Mouse (Mus musculus): ENCODE measurements at regions not wholly inside any gene's neighbourhood (a gene's known extent, or its start where the extent isn't known, plus 50 kb on each side); places are given as distances from the start of the nearest gene placed in this dataset.

DNA sequence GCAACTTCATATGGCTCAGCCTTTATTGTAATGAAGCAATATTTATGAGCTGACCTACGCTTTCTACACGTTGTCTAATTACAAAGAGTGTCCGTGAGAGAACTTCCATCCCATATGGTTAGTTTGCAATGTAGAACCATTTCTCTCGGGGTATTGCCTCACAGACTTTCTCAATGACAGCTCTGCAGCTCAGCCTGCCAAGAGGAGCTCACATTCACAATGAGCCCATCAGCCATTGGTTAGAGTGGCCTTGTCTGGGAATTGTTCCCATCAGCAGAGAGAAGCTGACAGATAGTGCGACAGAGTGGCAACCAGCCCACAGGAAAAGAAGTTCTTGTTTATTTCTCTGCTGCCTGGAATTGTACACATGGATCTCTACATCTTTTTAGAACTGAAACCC, 409.7 kb downstream of the Zfp704 start:
- DNase-seq = no peak

DNA sequence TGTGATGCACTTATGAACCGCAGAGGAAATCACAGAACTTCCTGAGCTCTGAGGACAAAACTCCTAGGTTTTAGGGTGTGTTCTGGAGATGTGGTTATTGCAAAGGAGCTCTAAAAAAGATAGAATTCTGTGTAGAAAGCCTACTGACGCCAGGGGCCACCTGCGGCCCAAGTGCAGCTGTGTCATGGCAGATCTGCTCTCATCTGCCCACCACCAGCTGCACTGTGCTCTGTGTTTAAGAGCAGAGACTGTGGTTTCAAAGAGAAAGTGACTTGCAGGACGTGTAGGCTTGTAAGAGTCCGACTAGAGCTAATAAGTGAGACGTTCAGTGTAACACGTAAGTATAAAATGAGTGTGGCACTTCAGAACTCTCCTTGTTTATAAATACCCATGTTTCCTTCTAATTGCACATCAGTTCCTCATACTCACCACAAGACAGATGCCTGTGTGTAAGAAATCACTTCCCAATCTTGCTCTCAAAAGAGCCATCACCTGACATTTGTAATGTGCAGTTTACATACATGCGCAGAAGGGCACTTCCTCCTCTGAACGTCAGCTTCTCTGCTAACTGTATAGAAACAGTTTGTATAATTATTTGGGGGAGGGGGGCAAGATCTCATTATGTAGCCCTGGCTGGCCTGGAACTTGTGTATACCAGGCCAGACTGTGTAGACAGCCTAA, 411.1 kb downstream of the Zfp704 start:
- no peak for DNase-seq

DNA sequence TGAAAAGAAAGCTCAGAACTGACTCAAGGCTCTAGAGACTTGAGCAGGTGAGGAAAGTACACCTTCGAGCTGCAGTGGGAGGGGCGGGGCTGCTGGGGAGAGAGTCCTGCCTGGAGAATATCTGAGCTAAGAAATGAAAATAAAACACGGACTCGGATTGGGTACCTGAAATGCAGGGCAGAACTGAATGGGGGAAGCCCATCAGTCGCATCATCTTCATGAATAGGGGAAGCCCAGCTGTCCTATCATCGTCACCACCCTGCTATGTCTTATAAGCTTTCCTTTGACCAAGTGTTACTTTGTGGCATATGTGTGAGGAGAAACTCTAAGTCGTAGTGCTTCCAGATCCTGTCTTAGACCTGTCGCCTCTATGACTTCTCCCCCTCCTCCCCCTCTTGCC, 414.1 kb downstream of the Zfp704 start:
- DNase-seq = no peak

DNA sequence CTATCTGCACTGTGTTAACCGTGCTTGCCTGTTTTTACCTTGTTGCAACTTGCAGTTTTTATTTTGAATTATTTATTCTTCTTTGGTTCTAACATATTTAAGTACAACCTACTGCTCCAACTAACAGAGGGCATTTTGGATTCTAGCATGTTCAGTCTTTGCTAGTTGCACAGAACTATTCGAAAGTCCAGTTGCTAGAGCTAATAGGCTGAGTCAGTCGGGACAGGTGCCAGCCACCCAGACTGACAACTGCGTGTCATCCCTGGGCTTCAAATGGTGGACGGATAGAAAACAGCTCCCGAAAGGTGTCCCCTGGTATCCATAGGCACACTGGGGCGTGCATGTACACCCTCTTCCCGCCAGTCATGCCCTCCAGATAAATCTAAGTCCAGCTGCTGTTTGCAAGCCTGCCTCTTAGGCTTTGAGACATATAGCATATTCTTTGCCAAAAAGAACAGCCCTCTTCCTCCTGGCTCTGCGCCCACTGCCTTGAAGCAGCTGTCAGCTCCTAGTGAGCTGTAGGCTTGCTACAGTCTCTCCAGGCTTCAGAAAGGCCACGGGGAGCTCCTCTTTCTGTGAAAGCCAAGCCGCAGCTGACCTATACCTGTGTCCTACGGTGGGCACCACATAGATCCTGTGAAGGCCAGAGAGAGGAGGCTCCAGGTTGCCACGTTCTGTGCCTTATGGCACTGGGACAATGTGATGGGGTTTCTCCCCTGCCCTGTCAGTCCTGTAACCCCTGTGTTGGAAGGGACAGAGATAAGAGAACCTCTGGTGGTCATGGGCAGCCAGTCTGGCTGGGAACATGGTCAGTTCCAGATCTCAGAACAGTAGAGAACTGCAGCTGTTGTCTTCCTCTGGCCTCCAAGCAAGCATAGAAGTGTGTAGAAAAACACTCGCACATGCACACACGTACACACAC, 420.3 kb downstream of the Zfp704 start:
- DNase-seq = no peak

DNA sequence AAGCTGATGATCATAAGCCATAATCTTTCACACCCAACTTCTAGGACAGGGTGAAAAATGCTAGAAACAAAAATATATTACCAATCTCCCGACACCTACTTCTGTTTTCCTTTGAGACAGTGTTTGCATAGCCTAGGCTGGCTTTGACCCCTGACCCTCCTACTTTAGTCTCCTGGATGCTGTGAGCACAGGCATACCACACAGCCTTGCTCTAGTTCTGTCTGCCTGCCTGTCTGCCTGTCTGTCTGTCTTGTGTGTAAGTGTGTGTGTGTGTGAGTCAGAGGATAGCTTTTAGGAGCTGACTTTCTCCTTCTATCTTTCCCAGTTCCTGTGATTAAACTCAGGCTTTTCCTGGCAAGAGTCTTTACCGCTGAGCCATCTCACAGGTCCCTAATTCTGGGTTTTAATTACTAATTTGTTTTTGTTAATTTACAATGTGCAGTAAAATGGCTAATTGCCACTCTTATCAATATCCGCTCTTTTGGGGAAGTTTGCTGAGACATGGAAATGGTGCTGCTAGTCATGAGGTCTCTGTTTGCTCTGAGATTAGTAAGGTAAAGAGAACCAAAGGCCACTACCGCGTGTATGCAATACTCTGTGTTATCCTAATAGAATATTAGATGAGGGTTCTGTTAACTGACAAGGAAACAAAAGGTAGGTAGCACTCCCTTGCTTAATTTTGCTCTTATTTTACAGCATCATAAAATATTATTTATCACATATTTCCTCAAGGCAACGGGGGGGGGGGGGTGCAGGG, 423.3 kb downstream of the Zfp704 start:
- DNase-seq = no peak

DNA sequence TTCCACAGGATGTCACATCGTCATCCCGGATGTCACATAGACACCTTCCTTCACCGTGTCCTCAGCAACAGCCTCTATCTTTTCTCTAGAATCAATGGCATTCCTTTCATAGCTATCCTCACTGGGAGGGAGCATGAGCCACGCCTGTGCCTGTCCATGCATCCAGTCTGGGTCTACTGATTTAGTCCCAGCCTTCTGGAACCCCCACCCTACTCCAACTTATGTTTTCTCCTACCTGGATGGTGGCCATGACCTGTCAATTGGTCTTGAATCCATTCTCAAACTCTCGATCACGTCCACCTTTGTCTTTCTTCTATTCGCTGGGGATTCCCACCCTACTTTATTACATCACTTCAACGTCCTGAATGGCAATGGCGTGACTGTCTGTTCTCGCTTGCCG, 428.3 kb downstream of the Zfp704 start:
- no peak for DNase-seq

DNA sequence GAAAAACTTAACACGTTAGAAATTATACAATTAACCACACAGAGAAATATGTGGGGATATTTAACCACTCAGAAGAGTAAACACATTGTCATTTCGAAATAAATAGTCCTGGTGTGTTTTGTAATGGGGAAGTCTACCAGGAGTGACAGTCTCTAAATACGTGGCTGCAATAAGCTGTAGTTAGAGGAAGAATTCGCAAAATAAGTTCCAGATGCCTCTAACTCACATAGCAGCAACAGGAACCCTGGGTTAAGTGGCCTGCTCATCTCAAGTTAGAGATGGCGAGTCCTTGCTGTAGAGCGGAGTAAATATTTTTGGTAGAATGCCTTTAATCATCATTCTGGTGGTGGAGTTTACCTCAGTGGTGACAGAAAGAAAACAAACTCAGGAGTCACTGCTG, 430.2 kb downstream of the Zfp704 start:
- DNase-seq = no peak

DNA sequence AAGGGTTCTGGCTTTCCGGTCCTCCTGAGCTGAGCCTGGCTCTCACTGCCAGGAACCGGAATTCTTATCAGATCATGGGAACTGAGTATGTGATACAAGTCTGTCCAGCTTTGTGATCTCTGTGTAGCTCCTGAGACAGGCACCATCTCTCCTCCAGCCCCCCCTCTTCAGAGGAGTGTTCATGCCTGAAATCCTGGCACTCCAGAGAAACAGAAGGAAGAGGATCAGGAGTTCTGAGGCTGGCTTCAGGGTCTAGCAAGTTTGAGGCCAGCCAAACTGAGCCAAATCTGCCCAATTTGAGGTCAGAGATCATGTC, 435.4 kb downstream of the Zfp704 start:
- no peak for DNase-seq

DNA sequence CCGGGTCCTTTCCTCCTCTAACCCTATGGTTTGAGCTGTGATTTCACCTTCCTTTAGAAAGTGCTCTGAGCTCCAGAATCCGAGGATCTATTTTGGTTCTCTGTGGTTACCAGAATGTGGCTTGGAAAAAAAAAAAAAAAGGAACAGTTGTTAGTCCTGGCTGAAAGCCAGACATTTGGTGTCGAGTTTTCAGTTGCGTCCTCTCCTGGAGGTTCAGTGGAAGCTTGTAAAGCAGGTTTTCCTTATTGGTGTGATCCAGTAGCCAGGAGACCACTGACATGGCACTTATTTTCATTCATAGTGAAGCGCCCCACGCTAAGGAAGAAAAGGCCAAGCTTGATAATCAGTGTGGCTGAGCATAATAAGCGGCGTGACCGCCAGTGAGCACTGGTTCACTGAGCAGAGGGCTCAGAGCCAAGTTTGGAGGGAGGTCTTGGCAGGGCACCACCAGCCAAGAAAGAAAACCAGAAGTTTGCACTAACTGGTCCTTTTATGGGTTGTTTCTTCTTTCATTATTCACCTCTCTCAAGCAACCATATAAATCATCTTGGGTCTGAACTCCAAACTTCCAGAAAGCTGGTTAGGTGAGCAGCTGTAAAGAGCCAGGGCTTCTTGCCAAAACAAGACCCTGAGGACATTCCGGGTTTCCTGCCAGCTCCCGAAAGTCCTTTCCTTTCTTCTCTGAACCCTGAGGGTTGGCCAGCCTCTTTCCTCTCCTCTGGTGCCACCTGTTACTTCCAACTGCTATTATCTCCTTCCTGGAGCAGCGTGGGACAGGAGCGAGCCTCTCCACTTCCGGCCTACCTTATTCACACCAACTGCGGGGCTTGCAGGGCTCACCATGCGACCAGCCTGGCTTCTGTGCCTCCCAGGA, 436.0 kb downstream of the Zfp704 start:
- DNase-seq = peak; percentile 68

DNA sequence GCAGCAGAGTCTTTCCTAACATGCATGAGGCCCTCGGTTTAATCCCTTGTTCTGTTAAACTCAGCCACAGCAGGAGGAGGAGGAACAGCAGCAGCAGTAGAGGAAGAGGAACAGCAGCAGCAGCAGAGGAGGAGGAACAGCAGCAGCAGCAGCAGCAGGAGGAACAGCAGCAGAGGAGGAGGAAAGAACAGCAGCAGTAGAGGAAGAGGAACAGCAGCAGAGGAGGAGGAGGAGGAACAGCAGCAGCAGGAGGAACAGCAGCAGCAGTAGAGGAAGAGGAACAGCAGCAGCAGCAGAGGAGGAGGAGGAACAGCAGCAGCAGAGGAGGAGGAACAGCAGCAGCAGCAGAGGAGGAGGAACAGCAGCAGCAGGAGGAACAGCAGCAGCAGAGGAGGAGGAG, 437.9 kb downstream of the Zfp704 start:
- no peak for DNase-seq

DNA sequence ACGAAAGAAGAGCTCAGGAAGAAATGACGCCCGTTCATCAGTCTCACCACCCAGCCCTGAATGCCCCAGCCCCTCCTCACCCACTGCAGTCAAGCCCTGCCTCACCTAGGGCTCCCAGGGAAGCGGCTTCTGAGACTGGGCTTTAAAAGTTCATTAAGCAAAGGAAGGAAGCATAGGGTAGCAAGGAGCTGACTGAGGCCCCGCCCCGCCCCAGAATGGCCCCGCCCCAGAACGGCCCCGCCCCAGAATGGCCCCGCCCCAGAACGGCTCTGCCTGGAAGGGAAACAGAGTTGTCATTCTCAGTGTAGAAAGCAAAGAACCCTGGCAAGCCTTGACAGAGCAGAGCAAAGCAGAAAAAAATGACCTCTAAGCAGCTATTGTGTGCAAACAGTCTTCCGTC, 440.9 kb downstream of the Zfp704 start:
- DNase-seq = no peak

DNA sequence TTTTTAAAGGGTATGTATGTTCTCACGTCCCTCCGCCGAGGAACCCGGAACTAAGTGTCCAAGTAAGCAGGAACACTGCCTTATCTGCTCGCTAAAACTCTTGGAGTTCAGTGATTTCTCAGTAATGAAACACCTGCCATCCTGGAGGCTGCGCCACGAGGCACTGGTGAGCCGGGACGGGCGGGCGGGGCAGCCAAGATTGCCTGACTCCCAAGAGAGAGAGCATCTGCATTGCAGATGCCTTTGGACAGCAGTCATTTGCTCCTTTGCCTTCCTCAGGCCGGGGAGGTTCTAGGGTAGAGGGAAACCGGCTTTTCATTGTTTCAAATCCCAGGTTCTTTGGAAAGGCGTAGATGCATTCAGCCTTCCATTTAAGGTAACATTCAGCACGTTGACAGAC, 450.8 kb downstream of the Zfp704 start:
- DNase-seq = no peak

DNA sequence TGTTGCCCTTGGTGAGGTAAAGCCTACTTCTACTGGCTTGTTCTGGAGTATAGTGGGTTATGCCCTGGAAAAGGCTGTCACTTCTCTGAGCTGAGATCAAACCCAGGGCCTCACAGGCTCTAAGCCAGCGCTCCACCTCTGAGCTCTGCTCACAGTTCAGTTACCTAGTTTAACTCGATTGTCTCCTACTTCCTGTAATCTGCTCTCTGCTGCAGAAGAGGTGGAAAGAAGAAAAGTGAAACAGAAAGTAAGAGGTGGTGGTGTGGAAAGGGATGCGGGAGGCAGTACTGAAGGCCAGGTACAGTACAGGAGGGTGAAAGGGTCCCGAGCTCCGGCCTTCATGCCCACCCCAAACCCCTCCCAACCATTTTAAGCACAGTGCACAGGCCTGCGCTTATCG, 455.7 kb downstream of the Zfp704 start:
- DNase-seq = no peak

DNA sequence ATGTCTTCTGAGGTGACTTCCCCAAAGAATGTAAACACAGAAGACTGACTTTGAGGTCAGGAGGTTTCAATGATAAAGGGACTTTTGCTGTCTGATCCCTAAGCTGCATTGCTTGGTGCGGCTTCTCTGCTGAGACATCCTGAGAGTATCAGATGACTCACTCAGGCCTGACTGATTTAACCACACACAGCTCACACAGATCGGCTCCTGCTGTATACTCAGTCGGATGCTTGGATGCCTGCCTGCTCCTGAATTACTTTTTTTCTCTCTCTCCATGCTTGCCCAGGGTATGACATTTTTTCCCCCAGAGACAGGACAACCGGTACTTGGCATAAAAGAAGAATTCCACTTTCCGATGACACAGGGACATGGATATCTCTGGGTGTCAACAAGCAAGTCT, 456.2 kb downstream of the Zfp704 start:
- DNase-seq = peak; percentile 22

DNA sequence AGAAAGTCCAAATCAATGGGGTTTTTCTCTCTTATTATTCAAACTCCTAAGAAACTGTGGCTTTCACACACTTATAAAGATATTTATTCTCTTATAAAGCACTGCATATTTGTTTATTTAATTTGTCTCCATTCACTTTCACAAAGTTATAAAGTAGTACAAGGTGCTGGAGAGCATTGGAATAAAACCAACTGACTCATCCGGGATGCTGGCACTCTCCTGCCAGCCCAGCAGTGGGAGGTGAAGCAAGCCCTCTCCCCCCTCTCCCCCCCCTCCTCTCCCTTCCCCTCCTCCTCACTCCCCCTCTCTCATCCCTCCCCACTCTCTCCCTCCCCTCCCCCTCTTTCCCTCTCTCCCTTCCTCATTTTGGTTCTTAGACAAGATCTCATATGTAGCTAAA, 457.6 kb downstream of the Zfp704 start:
- no peak for DNase-seq

DNA sequence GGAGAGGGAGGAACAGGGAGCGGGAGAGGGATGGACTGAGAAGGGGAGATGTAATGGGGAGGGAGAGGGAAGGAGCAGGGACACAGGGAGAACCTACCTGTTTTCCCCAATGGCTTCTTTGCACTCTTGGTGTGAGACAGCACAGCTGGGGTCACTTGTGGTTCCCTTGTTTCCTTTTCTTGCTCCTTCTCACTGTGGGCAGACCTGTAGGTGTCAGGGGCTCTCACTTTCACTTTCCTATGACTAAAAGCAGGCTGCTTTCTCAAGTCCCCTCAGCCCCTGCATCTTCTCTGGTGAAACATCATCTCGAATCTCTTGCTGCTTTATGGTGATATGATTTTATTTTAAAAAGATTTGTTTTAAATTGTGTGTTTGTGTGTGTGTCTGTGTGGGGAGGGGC, 458.3 kb downstream of the Zfp704 start:
- no peak for DNase-seq

DNA sequence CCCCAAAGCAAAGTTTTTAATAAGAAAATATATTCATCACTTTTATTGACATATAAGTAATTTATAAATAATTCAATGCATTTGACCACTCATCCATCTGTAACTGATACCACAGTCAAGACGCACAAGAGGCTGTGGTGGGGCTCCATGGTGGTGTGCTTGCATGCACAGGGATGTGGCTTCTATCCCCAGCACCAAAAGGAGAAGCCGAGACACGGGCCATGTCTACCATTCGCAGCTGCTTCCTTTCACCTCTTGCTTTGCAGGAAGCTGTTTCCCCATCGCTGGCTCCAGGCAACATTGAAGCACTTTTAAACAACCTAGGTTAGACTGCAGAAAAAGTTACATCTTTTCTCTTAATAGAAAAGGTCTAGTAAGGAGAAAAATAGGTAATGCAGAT, 461.3 kb downstream of the Zfp704 start:
- no peak for DNase-seq

DNA sequence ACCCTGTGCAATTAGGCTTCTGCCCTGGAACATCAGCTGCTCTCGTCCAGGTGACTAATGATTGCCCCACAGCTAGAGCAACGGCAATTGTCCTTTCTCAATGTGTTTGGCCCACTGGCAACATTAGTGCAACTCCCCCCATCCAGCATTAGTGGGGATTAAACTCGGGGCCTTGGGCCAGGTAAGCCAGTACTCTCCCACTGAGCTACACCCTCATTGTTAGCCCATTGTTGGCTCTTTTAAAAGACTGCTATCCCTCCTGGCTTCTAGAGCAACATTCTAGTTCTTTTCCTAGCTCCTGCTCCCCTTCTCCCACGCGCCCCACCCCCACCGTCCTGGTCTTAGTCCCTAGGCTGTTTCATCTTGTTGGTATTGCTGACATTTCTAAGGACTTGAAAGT, 463.4 kb downstream of the Zfp704 start:
- no peak for DNase-seq

DNA sequence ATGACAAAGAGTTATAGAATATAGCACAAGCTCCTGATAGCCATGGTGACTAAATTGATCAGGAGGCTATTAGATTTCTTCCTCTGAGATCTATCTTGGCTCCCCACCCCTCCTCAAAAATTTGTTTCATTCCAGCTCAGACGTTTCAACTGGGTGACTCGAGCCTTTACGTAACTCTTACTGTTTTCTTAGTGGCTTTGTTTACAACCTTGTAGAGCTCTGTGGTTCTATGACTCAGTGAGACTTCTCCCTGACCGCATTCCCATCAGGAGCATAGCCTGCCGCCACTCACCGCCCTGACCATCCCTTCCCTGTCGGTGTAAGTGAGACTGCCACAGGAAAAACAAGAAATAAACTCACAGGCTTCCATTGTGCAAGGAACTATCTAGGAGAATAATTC, 464.3 kb downstream of the Zfp704 start:
- DNase-seq = no peak

DNA sequence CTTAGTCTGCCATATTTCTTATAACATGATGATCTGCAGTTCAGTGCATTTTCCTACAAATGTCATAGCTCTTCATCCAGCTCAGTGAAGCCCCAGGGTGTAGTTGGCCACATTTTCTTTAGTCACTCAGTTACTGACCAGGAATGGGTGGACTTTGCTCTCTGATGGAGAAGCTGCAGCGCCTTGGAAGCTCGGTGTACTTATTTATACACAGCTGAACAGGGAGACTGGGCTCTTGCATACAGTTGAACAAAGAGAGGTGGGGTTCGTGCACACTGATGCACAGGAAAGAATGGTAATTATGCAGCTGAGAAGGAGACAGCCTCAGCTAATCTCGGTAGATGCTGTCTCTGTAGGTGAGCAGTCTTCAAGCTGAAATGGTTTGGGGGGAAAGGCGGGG, 468.0 kb downstream of the Zfp704 start:
- no peak for DNase-seq

DNA sequence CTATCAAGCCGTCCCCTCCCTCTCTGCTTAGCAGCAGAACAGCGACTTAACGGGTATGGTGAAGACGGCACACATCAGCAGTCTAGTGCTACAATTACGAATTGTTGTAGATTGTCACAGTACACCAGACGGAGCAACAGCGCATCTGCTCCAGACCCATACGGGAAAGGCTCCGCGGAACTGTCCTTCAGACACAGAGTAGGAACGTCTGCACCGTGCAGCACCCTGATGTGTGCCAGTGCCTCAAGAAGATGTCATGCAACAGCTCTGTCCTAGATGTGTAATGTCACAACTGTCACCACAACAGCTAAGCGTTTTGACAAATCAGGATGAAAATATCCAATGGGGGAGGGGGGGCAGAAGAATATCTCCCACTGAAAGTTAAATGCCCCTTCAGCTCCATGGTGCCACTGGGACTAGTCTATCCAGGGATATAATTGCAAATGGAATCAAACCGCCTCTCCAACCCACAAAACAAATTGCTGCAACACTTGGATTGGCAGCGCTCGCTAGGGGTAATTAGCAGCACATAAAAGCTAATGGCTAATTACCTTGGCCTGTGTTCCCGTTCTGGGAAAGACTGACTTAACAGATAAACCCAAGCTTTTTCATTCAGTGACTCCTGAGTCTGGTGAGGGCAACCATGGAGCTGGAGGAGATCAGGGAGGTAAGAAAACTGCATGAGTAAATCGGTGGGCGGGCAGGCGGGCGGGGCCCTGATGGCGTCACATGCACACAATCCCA, 472.6 kb downstream of the Zfp704 start:
- no peak for DNase-seq

DNA sequence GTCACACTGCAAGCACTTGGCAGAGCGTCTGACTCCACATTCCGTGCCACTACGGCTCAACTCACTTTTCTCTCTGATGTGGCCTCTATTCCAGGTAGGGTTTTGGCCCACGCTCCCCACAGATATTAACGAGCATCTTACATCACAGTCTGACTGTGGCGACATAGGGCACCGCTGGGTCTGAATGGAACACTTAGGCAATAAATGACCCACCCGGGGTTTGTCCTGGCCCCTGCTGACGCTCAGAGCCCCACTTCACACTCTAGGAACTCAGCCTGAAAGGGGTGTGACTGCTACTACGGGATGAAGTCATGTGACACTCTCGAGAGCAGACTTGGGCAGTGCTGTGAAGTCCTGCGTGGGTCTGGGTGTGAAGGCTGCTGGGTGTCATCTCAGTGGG, 475.9 kb downstream of the Zfp704 start:
- DNase-seq = no peak

Data from cerebellum, adult 9-11 months (tissue).